ENCODE assay signal across 23 mouse cellular contexts in the genomic region with DNA sequence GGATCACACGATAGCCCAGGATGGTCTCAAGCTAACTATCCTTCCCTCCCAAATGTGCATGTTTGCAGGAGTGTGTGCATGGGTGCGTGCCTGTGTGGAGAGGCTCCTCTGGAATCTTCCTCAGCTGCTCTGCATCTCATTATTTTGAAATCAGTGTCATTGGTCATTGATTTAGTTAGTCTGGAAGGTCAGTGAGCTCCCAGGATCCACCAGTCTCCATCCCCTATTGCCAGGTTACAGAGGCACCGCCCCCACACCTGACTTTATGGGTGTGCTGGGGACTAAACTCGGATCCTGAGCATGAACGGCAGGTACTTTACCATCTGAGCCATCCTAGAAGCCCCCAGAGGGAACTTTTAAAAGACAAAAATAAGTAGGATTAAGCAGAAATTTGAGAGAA. TPM values are rescaled to one million over a fixed set of nuclear protein-coding genes. Genes with fewer than 3 reads are reported as not detected.
A peak's percentile ranks its signal among the peaks of the same experiment; 100 is the strongest.
DNase-seq lines count a peak whose midpoint lies in the region; ATAC-seq and TF ChIP-seq lines count a peak whose summit lies in the region.
"Had no signal": no experiment of that assay in that cellular context is flagged by ENCODE, and none has a peak within 500 bp of the region (broad histone marks: within the 10 kb centered on the region; RNA-seq: fewer than 3 reads in every experiment).

No protein-coding gene starts in this region.

- in situ Hi-C loops in ES-E14 (cut with MboI; ENCODE audit: low sequenced_read_pairs in 2 of 2, unreplicated experiment in 2 of 2), result no loop called here

- no peak for ATAC-seq in heart, embryonic 12.5 days (ENCODE audit: insufficient number of reproducible peaks, low FRiP score)
- no peak for ATAC-seq in limb, embryonic 13.5 days (ENCODE audit: low FRiP score, low read depth)
- ATAC-seq in stomach, postnatal 0 days (ENCODE audit: low FRiP score, low TSS enrichment), result no peak
- ATAC-seq: hindbrain, embryonic 16.5 days; intestine, postnatal 0 days had no signal

- H3K9ac ChIP-seq in heart, embryonic 12.5 days, result no peak overlapping the region
- no peak overlapping the region for H3K9ac ChIP-seq in heart, adult 2 months (ENCODE audit: low read depth, low read length)
- no peak overlapping the region for H3K9ac ChIP-seq in limb, embryonic 13.5 days
- H3K9ac ChIP-seq in ES-E14 (ENCODE audit: insufficient read depth, low read depth, low read length, poor library complexity, severe bottlenecking), result no peak overlapping the region
- no peak overlapping the region for H3K9ac ChIP-seq in stomach, postnatal 0 days (ENCODE audit: low read length)
- H3K9ac ChIP-seq: embryonic facial prominence, embryonic 13.5 days; limb, embryonic 15.5 days; lung, embryonic 14.5 days; neural tube, embryonic 12.5 days; stomach, embryonic 15.5 days had no signal

- peaks cover 3% of the 10 kb centered on the region; the same call in 1 of the 2 replicates for H3K9me3 ChIP-seq in heart, embryonic 12.5 days (replicated peaks)
- H3K9me3 ChIP-seq in limb, embryonic 13.5 days, result no peaks in the 10 kb centered on the region
- H3K9me3 ChIP-seq in limb, embryonic 10.5 days (replicated peaks), result no peaks in the 10 kb centered on the region
- no peaks in the 10 kb centered on the region for H3K9me3 ChIP-seq in ES-E14 (ENCODE audit: control insufficient read depth, insufficient read depth, low read depth, low read length)
- no peaks in the 10 kb centered on the region for H3K9me3 ChIP-seq in stomach, postnatal 0 days (ENCODE audit: control insufficient read depth, low read length)
- H3K9me3 ChIP-seq: embryonic facial prominence, embryonic 13.5 days; limb, embryonic 15.5 days; neural tube, embryonic 12.5 days; stomach, embryonic 15.5 days had no signal

- TF ChIP-seq POLR2A in heart, adult 2 months (IDR thresholded peaks at IDR 0.05; ENCODE audit: insufficient read depth, low read depth, low read length), result no peak
- no peak for TF ChIP-seq POLR2A in myocyte (IDR thresholded peaks at IDR 0.05; ENCODE audit: insufficient read length, low read depth)

- H3K27me3 ChIP-seq in heart, embryonic 12.5 days (replicated peaks), result no peaks in the 10 kb centered on the region
- no peaks in the 10 kb centered on the region for H3K27me3 ChIP-seq in heart, adult 2 months (ENCODE audit: control insufficient read depth, insufficient read depth, low read length)
- H3K27me3 ChIP-seq in limb, embryonic 13.5 days, result no peaks in the 10 kb centered on the region
- H3K27me3 ChIP-seq in limb, embryonic 10.5 days (ENCODE audit: low read depth, poor library complexity, severe bottlenecking), result no peaks in the 10 kb centered on the region
- peaks cover 35% of the 10 kb centered on the region for H3K27me3 ChIP-seq in myocyte (ENCODE audit: control insufficient read depth, insufficient read depth, insufficient read length)
- no peaks in the 10 kb centered on the region for H3K27me3 ChIP-seq in stomach, postnatal 0 days (ENCODE audit: control insufficient read depth, insufficient read depth, low read length)
- H3K27me3 ChIP-seq: embryonic facial prominence, embryonic 13.5 days; limb, embryonic 15.5 days; neural tube, embryonic 12.5 days; stomach, embryonic 15.5 days had no signal

- no peak for TF ChIP-seq CTCF in heart, adult 2 months (IDR thresholded peaks at IDR 0.05)
- no peak for TF ChIP-seq CTCF in stomach, postnatal 0 days (IDR thresholded peaks at IDR 0.05; ENCODE audit: low read depth)

- intact Hi-C loops in heart, adult 2 months (cut with DNase I), result no loop called here

- DNase-seq in heart, adult 2 months, result no peak
- DNase-seq in limb, embryonic 10.5 days (ENCODE audit: low spot score), result no peak
- DNase-seq in ES-E14 (ENCODE audit: low read depth, low spot score), result no peak
- DNase-seq in stomach, postnatal 0 days (ENCODE audit: low spot score), result no peak
- DNase-seq: adrenal gland, adult 8-10 months; B cell, adult 2 months; cerebellum, adult 11 months; cerebellum, postnatal 36 days; gastrocnemius, postnatal 25 days; lung, embryonic 14.5 days; lung, postnatal 4 days; right cerebral cortex, postnatal 14 days had no signal

- no peak overlapping the region for H3ac ChIP-seq in myocyte (ENCODE audit: control insufficient read depth, insufficient read length)

- no peaks in the 10 kb centered on the region for H3K79me2 ChIP-seq in heart, adult 2 months (replicated peaks; ENCODE audit: control insufficient read depth, insufficient read depth, low read length)
- peaks cover 3% of the 10 kb centered on the region for H3K79me2 ChIP-seq in myocyte (ENCODE audit: control insufficient read depth, insufficient read depth)

- WGBS in heart, embryonic 12.5 days, result 63% methylated on average over 5 of the region's 5 CpGs
- 74% methylated on average over 5 of the region's 5 CpGs for WGBS in heart, adult 2 months
- 47% methylated on average over 5 of the region's 5 CpGs for WGBS in limb, embryonic 13.5 days
- 61% methylated on average over 5 of the region's 5 CpGs for WGBS in limb, embryonic 10.5 days
- WGBS in stomach, postnatal 0 days, result 45% methylated on average over 5 of the region's 5 CpGs

- no peak overlapping the region for H3K27ac ChIP-seq in heart, embryonic 12.5 days (ENCODE audit: poor library complexity, severe bottlenecking)
- H3K27ac ChIP-seq in heart, adult 2 months, result no peak overlapping the region
- H3K27ac ChIP-seq in limb, embryonic 13.5 days, result no peak overlapping the region
- H3K27ac ChIP-seq in limb, embryonic 10.5 days, result no peak overlapping the region
- H3K27ac ChIP-seq in ES-E14 (ENCODE audit: insufficient read depth, low read depth, low read length, poor library complexity, severe bottlenecking), result no peak overlapping the region
- H3K27ac ChIP-seq in stomach, postnatal 0 days (replicated peaks), result no peak overlapping the region
- H3K27ac ChIP-seq: embryonic facial prominence, embryonic 13.5 days; limb, embryonic 15.5 days; neural tube, embryonic 12.5 days; stomach, embryonic 15.5 days had no signal

- 0 out of 2 replicates have a peak overlapping the region, but pooled peaks have one; percentile 6 for H3K4me2 ChIP-seq in heart, embryonic 12.5 days
- H3K4me2 ChIP-seq in limb, embryonic 13.5 days (replicated peaks), result 0 out of 2 replicates have a peak overlapping the region, but pooled peaks have one; percentile 9
- H3K4me2 ChIP-seq in myocyte (ENCODE audit: low read depth), result peak overlapping the region; percentile 21
- H3K4me2 ChIP-seq in stomach, postnatal 0 days (replicated peaks; ENCODE audit: low read depth), result no peak overlapping the region
- H3K4me2 ChIP-seq: embryonic facial prominence, embryonic 13.5 days; heart, embryonic 11.5 days; limb, embryonic 15.5 days; lung, embryonic 14.5 days; neural tube, embryonic 12.5 days; stomach, embryonic 15.5 days had no signal

- no peak overlapping the region for H3K4me3 ChIP-seq in heart, embryonic 12.5 days
- H3K4me3 ChIP-seq in heart, adult 2 months, result no peak overlapping the region
- H3K4me3 ChIP-seq in limb, embryonic 13.5 days, result no peak overlapping the region
- H3K4me3 ChIP-seq in limb, embryonic 10.5 days, result no peak overlapping the region
- H3K4me3 ChIP-seq in ES-E14 (ENCODE audit: insufficient read depth in 1 of 2, low read depth in 1 of 2, low read length in 2 of 2, poor library complexity in 1 of 2, severe bottlenecking in 1 of 2) (peak overlapping the region; percentile 51 to 59), myocyte (no peak overlapping the region)
- H3K4me3 ChIP-seq in stomach, postnatal 0 days (ENCODE audit: low read depth, low read length), result no peak overlapping the region
- H3K4me3 ChIP-seq: embryonic facial prominence, embryonic 13.5 days; limb, embryonic 15.5 days; neural tube, embryonic 12.5 days; stomach, embryonic 15.5 days had no signal

- H3K4me1 ChIP-seq in heart, embryonic 12.5 days (replicated peaks), result peaks cover 38% of the 10 kb centered on the region
- H3K4me1 ChIP-seq in heart, adult 2 months (ENCODE audit: control insufficient read depth, insufficient read depth, low read length), result no peaks in the 10 kb centered on the region; the same call in 1 of the 2 replicates
- no peaks in the 10 kb centered on the region; the same call in 1 of the 2 replicates for H3K4me1 ChIP-seq in limb, embryonic 13.5 days
- no peaks in the 10 kb centered on the region for H3K4me1 ChIP-seq in limb, embryonic 10.5 days
- peaks cover 0 to 7% of the 10 kb centered on the region in 2 experiments; a peak in 1 of 4 replicates for H3K4me1 ChIP-seq in ES-E14 (ENCODE audit: control insufficient read depth in 2 of 2, insufficient read depth in 2 of 2, low read length in 2 of 2, poor library complexity in 1 of 2)
- H3K4me1 ChIP-seq in stomach, postnatal 0 days (replicated peaks; ENCODE audit: control insufficient read depth, insufficient read depth), result no peaks in the 10 kb centered on the region
- H3K4me1 ChIP-seq: embryonic facial prominence, embryonic 13.5 days; limb, embryonic 15.5 days; stomach, embryonic 15.5 days had no signal

- H3K36me3 ChIP-seq in heart, embryonic 12.5 days, result peaks cover 25% of the 10 kb centered on the region
- no peaks in the 10 kb centered on the region for H3K36me3 ChIP-seq in heart, adult 2 months (ENCODE audit: control insufficient read depth, insufficient read depth, low read length)
- no peaks in the 10 kb centered on the region for H3K36me3 ChIP-seq in limb, embryonic 13.5 days
- H3K36me3 ChIP-seq in limb, embryonic 10.5 days, result no peaks in the 10 kb centered on the region
- H3K36me3 ChIP-seq in ES-E14 (ENCODE audit: control insufficient read depth, insufficient read depth, low read length, poor library complexity, severe bottlenecking) (no peaks in the 10 kb centered on the region), myocyte (ENCODE audit: control insufficient read depth, insufficient read depth) (no peaks in the 10 kb centered on the region)
- no peaks in the 10 kb centered on the region for H3K36me3 ChIP-seq in stomach, postnatal 0 days (ENCODE audit: control insufficient read depth, insufficient read depth, low read length)
- H3K36me3 ChIP-seq: embryonic facial prominence, embryonic 13.5 days; G1E; limb, embryonic 15.5 days; stomach, embryonic 15.5 days had no signal

- no peak for TF ChIP-seq EP300 in heart, adult 2 months (IDR thresholded peaks at IDR 0.05; ENCODE audit: insufficient read depth, low read depth, low read length)
- no peak for TF ChIP-seq EP300 in stomach, postnatal 0 days (optimal IDR thresholded peaks at IDR 0.05)

RNA-seq across cellular contexts. Expression of a gene that starts 7.6 kb away (rescaled TPM):
- 11.4 and 13.6 TPM in 2 replicates for polyA plus RNA-seq in heart, embryonic 12.5 days (2016; fragmentation: Nextera tagmentation; extraction: Ambion mirVana)
- total RNA-seq in heart, adult 2 months (2021), result 10 to 100 TPM; 33.6 to 33.8 TPM
- 56.3 and 62.1 TPM in 2 replicates for polyA plus RNA-seq in heart, adult 2 months (2012; rRNA removed)
- 7.3 and 8.3 TPM in 2 replicates for polyA plus RNA-seq in limb, embryonic 13.5 days (2015; fragmentation: Nextera tagmentation; extraction: Ambion mirVana)
- 2.8 and 3.8 TPM in 2 replicates for polyA plus RNA-seq in limb, embryonic 10.5 days (2016; fragmentation: Nextera tagmentation; extraction: Ambion mirVana)
- 1.4 and 4.3 TPM in 2 replicates for total RNA-seq in ES-E14 (2012; rRNA removed)
- 60.6 TPM for polyA plus RNA-seq in myocyte (2012; fragmentation: generic; extraction: Trizol)
- 2.6 and 2.8 TPM in 2 replicates for polyA plus RNA-seq in stomach, postnatal 0 days (2015; fragmentation: Nextera tagmentation; extraction: Ambion mirVana)

RNA-seq across cellular contexts. Expression of a gene that starts 18.3 kb away (rescaled TPM):
- 48.1 and 50.7 TPM in 2 replicates for polyA plus RNA-seq in heart, embryonic 12.5 days (2016; fragmentation: Nextera tagmentation; extraction: Ambion mirVana)
- 10 to 100 TPM; 15.9 to 19.1 TPM for total RNA-seq in heart, adult 2 months (2021)
- polyA plus RNA-seq in heart, adult 2 months (2012; rRNA removed), result 18.7 and 24.9 TPM in 2 replicates
- polyA plus RNA-seq in limb, embryonic 13.5 days (2015; fragmentation: Nextera tagmentation; extraction: Ambion mirVana), result 4.5 and 5.4 TPM in 2 replicates
- polyA plus RNA-seq in limb, embryonic 10.5 days (2016; fragmentation: Nextera tagmentation; extraction: Ambion mirVana), result 2.0 TPM in 2 replicates
- 4.1 and 4.8 TPM in 2 replicates for total RNA-seq in ES-E14 (2012; rRNA removed)
- 4.7 TPM for polyA plus RNA-seq in myocyte (2012; fragmentation: generic; extraction: Trizol)
- polyA plus RNA-seq in stomach, postnatal 0 days (2015; fragmentation: Nextera tagmentation; extraction: Ambion mirVana), result 0.46 and 0.67 TPM in 2 replicates

RNA-seq across cellular contexts. Expression of a gene that starts 47.9 kb away (rescaled TPM):
- polyA plus RNA-seq in heart, embryonic 12.5 days (2016; fragmentation: Nextera tagmentation; extraction: Ambion mirVana), result 54.7 and 66.5 TPM in 2 replicates
- total RNA-seq in heart, adult 2 months (2021), result 10 to 100 TPM; 78.3 to 82.6 TPM
- 39.3 and 46.9 TPM in 2 replicates for polyA plus RNA-seq in heart, adult 2 months (2012; rRNA removed)
- 49.0 and 52.7 TPM in 2 replicates for polyA plus RNA-seq in limb, embryonic 13.5 days (2015; fragmentation: Nextera tagmentation; extraction: Ambion mirVana)
- polyA plus RNA-seq in limb, embryonic 10.5 days (2016; fragmentation: Nextera tagmentation; extraction: Ambion mirVana), result 71.2 and 80.3 TPM in 2 replicates
- total RNA-seq in ES-E14 (2012; rRNA removed), result 75.1 and 88.5 TPM in 2 replicates
- 76.2 TPM for polyA plus RNA-seq in myocyte (2012; fragmentation: generic; extraction: Trizol)
- polyA plus RNA-seq in stomach, postnatal 0 days (2015; fragmentation: Nextera tagmentation; extraction: Ambion mirVana), result 18.7 and 21.6 TPM in 2 replicates

Comparison
In these comparisons a context has a peak if more than half of its experiments do, and no peak if none do; other contexts are left out.
1. H3K4me3 ChIP-seq: peak in ES-E14 (2 of 2); none in heart, embryonic 12.5 days (single experiment), heart, adult 2 months (single experiment), limb, embryonic 13.5 days (single experiment), limb, embryonic 10.5 days (single experiment), myocyte (single experiment) and stomach, postnatal 0 days (single experiment).